Mouse (Mus musculus) cerebellum, adult 2 months (tissue): ENCODE measurements at regions not wholly inside any gene's neighbourhood (a gene's known extent, or its start where the extent isn't known, plus 50 kb on each side); places are given as distances from the start of the nearest gene placed in this dataset.

Experiments used
- CTCF ChIP-seq: fragments of 200-500 bp; IDR thresholded peaks from 2 replicates; pipeline ENCODE4 v1.5.1; 2011; ENCODE audit warnings: low read depth, mild to moderate bottlenecking, control low read depth, low read length, moderate library complexity, borderline replicate concordance; ENCODE audit not compliant: insufficient read depth
- POLR2A ChIP-seq: fragments of 200-500 bp; IDR thresholded peaks from 2 replicates; pipeline ENCODE4 v1.6.1; 2011; ENCODE audit warnings: low read length, control low read depth, borderline replicate concordance; ENCODE audit not compliant: insufficient read depth

DNA sequence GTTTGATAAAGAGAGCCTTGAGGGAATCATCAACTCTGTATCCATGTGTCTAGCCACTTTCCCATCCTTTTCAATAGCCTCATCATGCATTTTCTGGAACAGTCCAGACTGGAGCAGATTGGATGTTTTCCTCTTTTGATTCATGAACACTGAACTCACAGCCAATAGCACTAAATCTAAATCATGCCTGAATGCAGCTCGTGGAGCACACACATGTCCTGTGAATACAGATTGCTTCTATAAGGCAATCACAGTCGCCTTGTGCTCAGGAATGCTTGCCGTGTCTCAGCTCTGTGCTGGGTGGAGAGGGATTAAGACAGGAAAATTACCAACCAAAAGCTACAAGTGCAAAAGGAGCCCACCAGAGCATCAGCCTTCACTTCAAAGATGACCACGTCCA is 100.9 kb upstream of the Spin1 start:
- TF ChIP-seq CTCF, result no peak
- TF ChIP-seq POLR2A, result no peak
